Mouse (Mus musculus) left cerebral cortex, adult 2 months (tissue): Measurements from ENCODE around the gene Acsl5. TPM values are rescaled to one million over a fixed set of nuclear protein-coding genes. Genes with fewer than 3 reads are reported as not detected.
A peak's percentile ranks its signal among the peaks of the same experiment; 100 is the strongest.

Experiments used
- DNase-seq, 2 experiments: peaks; one replicate each; pipeline ENCODE4 v3.0.0; 2021 to 2022; ENCODE audit warnings: low spot score in 2 of 2, mixed read lengths in 1 of 2; ENCODE audit errors: extremely low spot score in 1 of 2
- H3K27ac ChIP-seq: fragments of 200-600 bp; 2 replicates; pipeline ENCODE4 v1.8.1; 2022
- H3K4me3 ChIP-seq: fragments of 200-600 bp; 2 replicates; pipeline ENCODE4 v1.8.1; 2022
- CTCF ChIP-seq: fragments of 200-600 bp; IDR thresholded peaks from 2 replicates; pipeline ENCODE4 v1.8.1; 2022; ENCODE audit warnings: antibody characterized with exemption, mild to moderate bottlenecking, moderate library complexity
- intact Hi-C: fragments of 180-260 bp; cut with DNase I; formaldehyde crosslinking; loops from one replicate; pipeline ENCODE4 v1.15.1; 2025
- total RNA-seq, 2 experiments: library from RNA; stranded (reverse); gene quantifications; 2 replicates each; pipeline ENCODE4 v1.2.3; 2021

Acsl5 gene
- total RNA-seq, 2 experiments from 2014 or later, result 52.0 to 57.0 TPM

GRCm38 (mm10) chr19:55292210-55292850 is 40.6 kb downstream of the Acsl5 start:
- Histone ChIP-seq H3K4me3 (no peak overlapping the region), H3K27ac (no peak overlapping the region)
- intact Hi-C loops, result no loop called here
- DNase-seq, result no peak
- no peak for TF ChIP-seq CTCF

- DNase-seq, result no peak
- TF ChIP-seq CTCF, result no peak
- intact Hi-C loops, result no loop called here
- H3K4me3 ChIP-seq, result no peak overlapping the region
- no peak overlapping the region for H3K27ac ChIP-seq
Observed at GRCm38 (mm10) chr19:55293175-55293574, 41.4 kb downstream of the Acsl5 start.

- intact Hi-C loops, result no loop called here
- no peak for TF ChIP-seq CTCF
- no peak overlapping the region for H3K4me3 ChIP-seq
- no peak for DNase-seq
- H3K27ac ChIP-seq, result no peak overlapping the region
Observed at GRCm38 (mm10) chr19:55295075-55295474, 43.3 kb downstream of the Acsl5 start.

GRCm38 (mm10) chr19:55295556-55295955 is 43.8 kb downstream of the Acsl5 start:
- no peak overlapping the region for H3K4me3 ChIP-seq
- no peak for TF ChIP-seq CTCF
- no peak overlapping the region for H3K27ac ChIP-seq
- intact Hi-C loops, result no loop called here
- no peak for DNase-seq

- H3K4me3 ChIP-seq, result no peak overlapping the region
- intact Hi-C loops, result no loop called here
- no peak for DNase-seq
- no peak for TF ChIP-seq CTCF
- H3K27ac ChIP-seq, result no peak overlapping the region
Observed at GRCm38 (mm10) chr19:55296301-55296700, 44.6 kb downstream of the Acsl5 start.

GRCm38 (mm10) chr19:55297489-55297888 is 45.8 kb downstream of the Acsl5 start:
- Histone ChIP-seq H3K4me3 (no peak overlapping the region), H3K27ac (no peak overlapping the region)
- intact Hi-C loops, result no loop called here
- no peak for DNase-seq
- no peak for TF ChIP-seq CTCF

- no peak for DNase-seq
- no peak overlapping the region for H3K27ac ChIP-seq
- H3K4me3 ChIP-seq, result no peak overlapping the region
- no peak for TF ChIP-seq CTCF
- intact Hi-C loops, result no loop called here
Observed at GRCm38 (mm10) chr19:55297961-55298360, 46.2 kb downstream of the Acsl5 start.

GRCm38 (mm10) chr19:55299378-55299777 is 47.6 kb downstream of the Acsl5 start:
- intact Hi-C loops, result no loop called here
- H3K4me3 ChIP-seq, result no peak overlapping the region
- no peak for DNase-seq
- no peak for TF ChIP-seq CTCF
- H3K27ac ChIP-seq, result no peak overlapping the region

- TF ChIP-seq CTCF, result no peak
- Histone ChIP-seq H3K27ac (no peak overlapping the region), H3K4me3 (no peak overlapping the region)
- no peak for DNase-seq
- intact Hi-C loops, result no loop called here
Observed at GRCm38 (mm10) chr19:55300525-55300924, 48.8 kb downstream of the Acsl5 start.

GRCm38 (mm10) chr19:55305024-55305423 is 53.3 kb downstream of the Acsl5 start:
- H3K4me3 ChIP-seq, result no peak overlapping the region
- H3K27ac ChIP-seq, result no peak overlapping the region
- no peak for DNase-seq
- peak; percentile 59 for TF ChIP-seq CTCF
- intact Hi-C loops, result loop anchor here (1.0 kb wide), 1 partner anchor 87 kb away; no protein-coding TSS in a partner anchor

GRCm38 (mm10) chr19:55311874-55312273 is 60.1 kb downstream of the Acsl5 start:
- DNase-seq, result no peak
- H3K27ac ChIP-seq, result no peak overlapping the region
- TF ChIP-seq CTCF, result no peak
- H3K4me3 ChIP-seq, result no peak overlapping the region
- intact Hi-C loops, result no loop called here

GRCm38 (mm10) chr19:55313649-55314048 is 61.9 kb downstream of the Acsl5 start:
- no peak for TF ChIP-seq CTCF
- Histone ChIP-seq H3K4me3 (no peak overlapping the region), H3K27ac (no peak overlapping the region)
- no peak for DNase-seq
- intact Hi-C loops, result no loop called here

GRCm38 (mm10) chr19:55315452-55316108 is 63.8 kb downstream of the Acsl5 start, which contains the start of gene Zdhhc6:
Gene Zdhhc6 (minus strand): TSS chr19:55316032.
- intact Hi-C loops, result loop anchor here (5.0 kb wide), 1 partner anchor 218 kb away; no protein-coding TSS in a partner anchor
- DNase-seq, result peak; percentile 84 to 85
- Histone ChIP-seq H3K4me3 (peak within 1 kb of the TSS; percentile 100), H3K27ac (peak within 1 kb of the TSS; percentile 90)
- no peak for TF ChIP-seq CTCF
